Mouse (Mus musculus): ENCODE measurements around the gene Socs7. TPM values are rescaled to one million over a fixed set of nuclear protein-coding genes. Genes with fewer than 3 reads are reported as not detected.

The Socs7 gene
- polyA plus RNA-seq, 1 experiment from 2014 or later: 6.9 TPM

DNA sequence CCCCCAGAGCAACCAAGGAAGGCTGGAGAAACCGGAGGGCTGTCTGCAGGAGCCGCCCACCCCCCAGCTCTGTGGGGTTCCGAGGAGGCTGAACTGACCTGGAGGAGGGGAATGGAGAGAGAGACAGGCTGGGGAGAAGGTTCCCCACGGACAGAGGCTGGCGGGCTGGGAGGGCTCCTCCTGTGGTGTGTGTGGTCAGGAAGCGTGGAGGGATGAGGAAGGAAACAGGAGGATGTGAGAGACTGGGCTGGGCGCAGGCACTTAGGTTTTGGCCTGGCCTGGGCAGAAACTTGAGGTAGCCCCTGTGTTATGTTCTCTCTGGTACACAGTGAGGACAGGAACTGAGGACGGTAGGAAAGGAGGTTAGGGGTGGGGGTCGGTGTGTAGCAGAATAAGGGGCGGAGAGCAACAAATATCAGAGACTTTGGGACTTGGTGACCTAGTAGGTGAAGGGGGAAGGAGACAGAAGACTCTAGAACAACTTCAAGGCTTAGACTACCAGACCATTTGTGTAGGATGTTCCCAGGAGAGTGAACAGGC is 50.5 kb downstream of the Socs7 start:
- Histone ChIP-seq H3K4me3 (replicated peaks; ENCODE audit: low read depth, low read length) (no peak overlapping the region), H3K27me3 (ENCODE audit: control insufficient read depth, insufficient read depth, low read length) (peaks cover 5% of the 10 kb centered on the region; the same call in 1 of the 2 replicates), H3K9me3 (ENCODE audit: control insufficient read depth, low read length) (no peaks in the 10 kb centered on the region), H3K27ac (replicated peaks; ENCODE audit: low read depth, low read length) (no peak overlapping the region), H3K36me3 (ENCODE audit: control insufficient read depth, insufficient read depth, low read length) (no peaks in the 10 kb centered on the region), H3K9ac (replicated peaks; ENCODE audit: low read length) (no peak overlapping the region), H3K4me1 (ENCODE audit: control insufficient read depth, insufficient read depth, low read length) (peaks cover 7% of the 10 kb centered on the region; the same call in 1 of the 2 replicates), H3K4me2 (ENCODE audit: low read length) (no peak overlapping the region)
- no peak for DNase-seq
- 39% methylated on average over 10 of the region's 10 CpGs for WGBS
- ATAC-seq (ENCODE audit: low FRiP score, low TSS enrichment): no peak

DNA sequence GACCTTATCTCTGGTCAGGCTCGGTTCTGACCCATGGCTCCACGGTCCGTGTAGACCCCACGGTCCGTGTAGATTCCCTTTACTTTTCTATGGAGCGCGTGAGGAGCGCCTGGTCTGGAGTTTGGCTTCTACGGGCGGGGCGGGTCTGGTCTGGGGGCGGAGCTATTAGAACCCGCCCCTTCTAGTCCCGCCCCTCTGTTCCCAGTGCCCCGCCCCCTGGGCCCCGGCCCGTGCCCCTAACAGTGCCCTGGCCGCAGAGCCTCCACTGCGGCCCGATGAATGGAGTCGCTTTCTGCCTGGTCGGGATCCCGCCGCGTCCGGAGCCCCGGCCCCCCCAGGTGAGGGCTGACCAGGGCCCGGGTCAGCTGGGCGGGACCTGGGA is 53.0 kb downstream of the Socs7 start, which contains the start of gene Arhgap23:
Arhgap23 (plus strand) TSS at position 204 of the 382 bp plus-strand sequence.
- WGBS: 1% methylated on average over 29 of the region's 29 CpGs
- DNase-seq (peak; percentile 69), ATAC-seq (ENCODE audit: low FRiP score, low TSS enrichment) (peak; percentile 72; the same call in 1 of the 2 replicates)
- Histone ChIP-seq H3K27me3 (ENCODE audit: control insufficient read depth, insufficient read depth, low read length) (peaks cover 5% of the 10 kb centered on the region; the same call in 1 of the 2 replicates), H3K9me3 (ENCODE audit: control insufficient read depth, low read length) (no peaks in the 10 kb centered on the region), H3K4me1 (ENCODE audit: control insufficient read depth, insufficient read depth, low read length) (peaks cover 7% of the 10 kb centered on the region; the same call in 1 of the 2 replicates), H3K4me2 (ENCODE audit: low read length) (peak within 1 kb of the TSS; percentile 54), H3K9ac (replicated peaks; ENCODE audit: low read length) (peak within 1 kb of the TSS; percentile 52), H3K4me3 (replicated peaks; ENCODE audit: low read depth, low read length) (peak within 1 kb of the TSS; percentile 38), H3K27ac (replicated peaks; ENCODE audit: low read depth, low read length) (no peak within 1 kb of the TSS), H3K36me3 (ENCODE audit: control insufficient read depth, insufficient read depth, low read length) (no peaks in the 10 kb centered on the region)

DNA sequence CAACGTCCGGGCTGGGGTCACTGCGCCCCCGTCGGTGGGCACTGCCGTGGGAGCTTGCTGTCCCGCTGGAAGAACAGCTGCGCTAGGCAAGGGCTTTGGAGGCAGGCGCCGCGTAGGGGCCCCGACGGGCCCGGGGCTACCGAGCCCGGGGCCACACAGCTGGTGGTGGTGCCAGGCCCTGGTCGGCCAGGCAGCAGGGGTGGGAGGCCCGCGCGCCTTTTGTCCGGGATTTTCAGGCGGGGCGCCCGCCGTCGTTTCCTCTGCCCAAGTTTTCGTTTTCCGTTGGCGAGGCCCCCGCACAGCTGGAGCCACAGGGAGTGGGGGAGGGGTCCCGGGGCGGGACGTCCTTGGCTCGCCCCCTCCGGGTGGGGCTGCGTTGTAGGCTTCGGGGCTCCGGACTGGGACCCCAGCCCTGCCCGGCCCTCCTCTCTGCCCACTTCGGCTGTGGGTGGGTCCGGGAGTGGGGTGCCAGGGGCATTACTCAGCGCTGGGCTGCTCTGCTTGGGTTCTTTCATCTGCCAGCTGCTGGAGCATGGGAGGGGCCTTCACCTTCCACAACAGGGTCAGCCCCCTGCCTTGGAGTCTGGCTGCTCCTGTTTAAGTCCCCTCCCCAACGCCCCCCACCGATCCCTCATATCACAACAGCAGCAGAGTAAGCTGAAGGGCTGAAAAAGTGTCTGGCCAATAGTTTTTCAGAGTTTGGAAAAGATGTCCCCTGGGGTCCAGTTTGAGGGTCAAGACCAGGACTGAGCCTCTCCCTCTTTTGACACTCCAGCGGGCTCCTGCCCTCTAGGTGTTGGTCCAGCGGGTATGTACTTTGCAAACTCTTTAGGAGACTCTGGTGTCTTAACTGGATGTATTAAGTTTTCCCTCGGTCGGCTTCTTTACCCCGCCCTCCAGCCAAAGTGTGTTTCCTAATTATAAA is 53.6 kb downstream of the Socs7 start:
- Histone ChIP-seq H3K4me2 (ENCODE audit: low read length) (peak overlapping the region; percentile 54), H3K4me3 (replicated peaks; ENCODE audit: low read depth, low read length) (peak overlapping the region; percentile 38), H3K36me3 (ENCODE audit: control insufficient read depth, insufficient read depth, low read length) (no peaks in the 10 kb centered on the region), H3K27ac (replicated peaks; ENCODE audit: low read depth, low read length) (no peak overlapping the region), H3K9me3 (ENCODE audit: control insufficient read depth, low read length) (no peaks in the 10 kb centered on the region), H3K4me1 (ENCODE audit: control insufficient read depth, insufficient read depth, low read length) (peaks cover 7% of the 10 kb centered on the region; the same call in 1 of the 2 replicates), H3K27me3 (ENCODE audit: control insufficient read depth, insufficient read depth, low read length) (peaks cover 5% of the 10 kb centered on the region; the same call in 1 of the 2 replicates), H3K9ac (replicated peaks; ENCODE audit: low read length) (peak overlapping the region; percentile 52)
- 3% methylated on average over 48 of the region's 49 CpGs for WGBS
- ATAC-seq (ENCODE audit: low FRiP score, low TSS enrichment) (peak; percentile 24; the same call in 1 of the 2 replicates), DNase-seq (no peak)

DNA sequence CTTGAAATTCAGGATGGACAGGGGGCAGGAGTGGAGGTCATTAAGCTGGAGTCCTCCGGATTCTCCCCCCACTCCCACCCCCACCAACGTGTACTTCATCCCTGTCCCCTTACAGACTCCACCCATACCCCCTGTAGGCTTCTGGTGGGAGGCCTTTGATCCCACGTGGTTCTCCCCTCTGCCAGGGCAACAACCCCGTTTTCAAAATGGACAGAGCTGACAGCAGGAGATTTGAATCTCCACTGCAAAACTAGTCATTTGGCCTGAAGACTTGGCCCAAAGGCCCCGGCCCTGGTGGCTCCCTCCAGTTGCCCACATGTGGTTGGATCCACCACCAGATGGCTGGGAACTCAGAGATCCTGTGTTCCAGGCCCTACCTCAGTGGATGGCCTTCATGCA is 54.3 kb downstream of the Socs7 start:
- Histone ChIP-seq H3K36me3 (ENCODE audit: control insufficient read depth, insufficient read depth, low read length) (no peaks in the 10 kb centered on the region), H3K9ac (replicated peaks; ENCODE audit: low read length) (no peak overlapping the region), H3K4me2 (ENCODE audit: low read length) (no peak overlapping the region), H3K4me1 (ENCODE audit: control insufficient read depth, insufficient read depth, low read length) (peaks cover 7% of the 10 kb centered on the region; the same call in 1 of the 2 replicates), H3K27me3 (ENCODE audit: control insufficient read depth, insufficient read depth, low read length) (peaks cover 5% of the 10 kb centered on the region; the same call in 1 of the 2 replicates), H3K9me3 (ENCODE audit: control insufficient read depth, low read length) (no peaks in the 10 kb centered on the region), H3K27ac (replicated peaks; ENCODE audit: low read depth, low read length) (no peak overlapping the region), H3K4me3 (replicated peaks; ENCODE audit: low read depth, low read length) (no peak overlapping the region; the same call in 1 of the 2 replicates)
- no peak for ATAC-seq (ENCODE audit: low FRiP score, low TSS enrichment)
- DNase-seq: no peak
- WGBS: 8% methylated on average over 5 of the region's 5 CpGs

DNA sequence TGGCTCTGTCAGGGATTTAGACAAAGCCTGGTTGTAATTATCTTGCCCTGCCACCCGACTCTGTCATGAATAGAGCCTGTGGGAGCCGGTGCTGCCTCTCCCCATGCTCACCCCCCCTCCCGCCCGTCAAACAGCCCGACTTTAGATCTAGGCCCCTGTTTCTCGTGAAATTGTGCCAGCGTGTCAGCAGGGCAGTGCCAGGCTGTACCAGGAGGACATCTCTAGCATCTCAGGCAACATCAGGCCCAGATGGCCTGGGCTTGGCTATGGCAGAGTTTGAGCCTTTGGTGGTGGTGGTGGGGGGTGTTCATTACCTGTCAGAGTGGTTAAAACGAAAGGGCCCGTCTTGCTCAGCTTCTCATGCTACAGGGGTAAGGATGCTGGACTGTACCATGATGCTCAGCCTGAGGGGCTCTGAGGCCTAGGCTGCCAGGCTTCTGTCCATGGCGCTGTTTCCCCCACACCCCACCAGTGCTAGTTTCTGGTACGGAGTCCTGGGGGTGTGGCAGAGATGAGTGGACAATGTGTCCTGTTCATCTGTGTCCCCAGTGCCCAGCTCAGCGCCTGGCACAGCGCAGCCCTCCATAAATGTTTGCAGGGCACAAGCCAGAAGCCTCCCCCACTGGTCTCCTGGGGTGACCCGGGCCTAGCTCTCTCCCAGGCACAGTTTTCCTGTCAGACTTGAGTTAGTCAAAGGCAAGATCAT is 56.6 kb downstream of the Socs7 start:
- H3K4me3 ChIP-seq (replicated peaks; ENCODE audit: low read depth, low read length): no peak overlapping the region
- no peaks in the 10 kb centered on the region for H3K9me3 ChIP-seq (ENCODE audit: control insufficient read depth, low read length)
- H3K4me1 ChIP-seq (ENCODE audit: control insufficient read depth, insufficient read depth, low read length): peaks cover 7% of the 10 kb centered on the region; the same call in 1 of the 2 replicates
- H3K27ac ChIP-seq (replicated peaks; ENCODE audit: low read depth, low read length): no peak overlapping the region
- H3K9ac ChIP-seq (replicated peaks; ENCODE audit: low read length): no peak overlapping the region
- DNase-seq (no peak), ATAC-seq (ENCODE audit: low FRiP score, low TSS enrichment) (no peak)
- H3K4me2 ChIP-seq (ENCODE audit: low read length): no peak overlapping the region
- H3K27me3 ChIP-seq (ENCODE audit: control insufficient read depth, insufficient read depth, low read length): peaks cover 5% of the 10 kb centered on the region; the same call in 1 of the 2 replicates
- H3K36me3 ChIP-seq (ENCODE audit: control insufficient read depth, insufficient read depth, low read length): no peaks in the 10 kb centered on the region
- 63% methylated on average over 14 of the region's 14 CpGs for WGBS

DNA sequence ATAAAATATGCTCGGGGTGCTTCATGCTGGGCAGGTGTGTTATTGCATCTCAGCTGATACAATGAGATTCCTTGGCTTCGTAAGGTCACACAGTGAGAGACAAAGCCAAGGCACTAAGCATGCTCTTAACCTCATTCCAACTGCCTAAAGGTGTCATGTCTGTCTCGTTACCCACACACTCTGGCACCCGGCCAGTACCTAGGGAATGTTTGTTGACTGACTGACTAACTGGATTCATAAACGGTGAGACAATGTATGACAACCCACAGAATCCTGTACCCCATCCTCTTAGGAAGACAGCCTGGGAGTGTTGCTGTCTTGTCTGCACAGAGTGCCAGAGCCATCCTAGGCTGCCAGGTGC is 57.2 kb downstream of the Socs7 start:
- H3K27me3 ChIP-seq (ENCODE audit: control insufficient read depth, insufficient read depth, low read length): peaks cover 5% of the 10 kb centered on the region; the same call in 1 of the 2 replicates
- H3K4me2 ChIP-seq (ENCODE audit: low read length): no peak overlapping the region
- no peaks in the 10 kb centered on the region for H3K36me3 ChIP-seq (ENCODE audit: control insufficient read depth, insufficient read depth, low read length)
- H3K9me3 ChIP-seq (ENCODE audit: control insufficient read depth, low read length): no peaks in the 10 kb centered on the region
- no peak for DNase-seq
- WGBS: 76% methylated on average over 5 of the region's 5 CpGs
- H3K27ac ChIP-seq (replicated peaks; ENCODE audit: low read depth, low read length): no peak overlapping the region
- H3K4me3 ChIP-seq (replicated peaks; ENCODE audit: low read depth, low read length): no peak overlapping the region
- peaks cover 7% of the 10 kb centered on the region; the same call in 1 of the 2 replicates for H3K4me1 ChIP-seq (ENCODE audit: control insufficient read depth, insufficient read depth, low read length)
- H3K9ac ChIP-seq (replicated peaks; ENCODE audit: low read length): no peak overlapping the region
- no peak for ATAC-seq (ENCODE audit: low FRiP score, low TSS enrichment)

DNA sequence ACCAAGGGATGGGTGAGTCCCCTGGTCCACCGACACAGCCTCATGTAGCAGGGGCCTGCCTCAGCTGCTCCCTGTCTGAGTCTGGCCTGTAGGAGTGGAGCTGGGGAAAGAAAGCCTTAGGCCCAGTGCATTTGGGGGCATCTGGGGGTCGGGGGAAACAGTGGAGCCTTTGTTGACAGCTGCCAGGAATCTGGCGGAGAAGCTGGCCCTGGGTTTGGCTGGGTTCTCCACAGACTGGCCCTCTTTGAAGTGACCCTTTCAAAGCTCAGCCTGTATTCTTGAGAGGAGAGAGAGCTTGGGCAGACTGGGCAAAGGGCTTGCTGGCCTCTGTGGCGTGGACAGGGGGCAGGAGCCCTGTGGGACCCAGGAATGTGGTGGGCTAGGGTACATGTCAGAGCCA is 60.2 kb downstream of the Socs7 start:
- ATAC-seq (ENCODE audit: low FRiP score, low TSS enrichment) (no peak), DNase-seq (no peak)
- Histone ChIP-seq H3K36me3 (ENCODE audit: control insufficient read depth, insufficient read depth, low read length) (no peaks in the 10 kb centered on the region), H3K9ac (replicated peaks; ENCODE audit: low read length) (no peak overlapping the region), H3K4me2 (ENCODE audit: low read length) (no peak overlapping the region), H3K9me3 (ENCODE audit: control insufficient read depth, low read length) (no peaks in the 10 kb centered on the region), H3K4me3 (replicated peaks; ENCODE audit: low read depth, low read length) (no peak overlapping the region), H3K4me1 (ENCODE audit: control insufficient read depth, insufficient read depth, low read length) (0 out of 2 replicates have a peak, but pooled peaks cover 1% of the 10 kb centered on the region), H3K27me3 (ENCODE audit: control insufficient read depth, insufficient read depth, low read length) (no peaks in the 10 kb centered on the region), H3K27ac (replicated peaks; ENCODE audit: low read depth, low read length) (no peak overlapping the region)
- WGBS: 47% methylated on average over 4 of the region's 4 CpGs

DNA sequence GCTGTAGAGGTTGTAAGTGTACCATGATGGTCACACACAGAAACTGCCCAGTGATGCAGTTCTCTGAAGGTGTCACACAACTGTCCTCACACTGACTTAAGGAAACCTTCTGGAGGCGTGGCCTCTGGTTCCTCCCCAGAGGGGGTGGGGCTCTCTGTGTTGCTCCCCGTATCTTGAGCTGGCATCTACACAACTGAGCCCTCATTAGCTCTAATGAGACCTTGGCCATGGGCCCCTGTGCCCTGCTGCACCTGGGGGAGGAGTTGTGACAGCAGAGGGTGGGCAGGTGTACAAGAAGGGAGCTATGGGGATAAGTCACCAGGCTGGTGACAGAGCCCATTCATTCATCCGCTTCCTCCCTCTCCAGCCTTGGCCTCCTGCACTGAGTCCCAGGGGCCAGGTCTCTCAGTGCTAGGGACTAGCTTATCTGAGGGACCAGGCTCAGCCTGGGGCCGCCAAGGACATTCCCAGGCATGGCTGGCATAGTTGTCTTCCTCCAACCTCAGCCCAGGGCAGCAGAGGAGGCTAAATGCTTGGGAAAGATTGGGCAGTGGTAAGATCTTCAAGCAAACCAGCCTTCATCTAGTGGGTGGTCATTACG is 61.8 kb downstream of the Socs7 start:
- Histone ChIP-seq H3K9ac (replicated peaks; ENCODE audit: low read length) (no peak overlapping the region), H3K27ac (replicated peaks; ENCODE audit: low read depth, low read length) (no peak overlapping the region), H3K9me3 (ENCODE audit: control insufficient read depth, low read length) (no peaks in the 10 kb centered on the region), H3K27me3 (ENCODE audit: control insufficient read depth, insufficient read depth, low read length) (no peaks in the 10 kb centered on the region), H3K4me3 (replicated peaks; ENCODE audit: low read depth, low read length) (no peak overlapping the region), H3K4me2 (ENCODE audit: low read length) (no peak overlapping the region), H3K36me3 (ENCODE audit: control insufficient read depth, insufficient read depth, low read length) (no peaks in the 10 kb centered on the region), H3K4me1 (ENCODE audit: control insufficient read depth, insufficient read depth, low read length) (peaks cover 15% of the 10 kb centered on the region; the same call in 1 of the 2 replicates)
- DNase-seq (no peak), ATAC-seq (ENCODE audit: low FRiP score, low TSS enrichment) (no peak)
- WGBS: 56% methylated on average over 5 of the region's 5 CpGs

Data from midbrain, embryonic 14.5 days (tissue).